Mouse (Mus musculus): ENCODE measurements around the gene Fer.

- TF ChIP-seq POLR2A (IDR thresholded peaks at IDR 0.05; ENCODE audit: low read depth, low read length) (no peak), CTCF (conservative IDR thresholded peaks at IDR 0.05; ENCODE audit: insufficient read depth, insufficient read length, low read depth, low read length) (no peak)
Measured at GRCm38 (mm10) chr17:64084751-64085150, 221.9 kb downstream of the Fer start.

Measured in kidney, adult 2 months (tissue).